Mouse (Mus musculus) ES-E14 (cell line): Measurements from ENCODE around the gene Ahsg.

Experiments
- CHD2 ChIP-seq: IDR thresholded peaks from 2 replicates; pipeline ENCODE4 v1.6.1; 2014; ENCODE audit warnings: mild to moderate bottlenecking, low read depth, low read length, inconsistent platforms
- HCFC1 ChIP-seq: IDR thresholded peaks from 2 replicates; pipeline ENCODE4 v1.6.1; 2012; ENCODE audit warnings: low read length, inconsistent platforms, borderline replicate concordance; ENCODE audit not compliant: insufficient read depth
- ZC3H11A ChIP-seq: IDR thresholded peaks from 2 replicates; pipeline ENCODE4 v1.6.1; 2012; ENCODE audit warnings: low read depth, mild to moderate bottlenecking, inconsistent platforms, low read length, borderline replicate concordance
- ZNF384 ChIP-seq: IDR thresholded peaks from 2 replicates; pipeline ENCODE4 v1.6.1; 2012; ENCODE audit warnings: low read depth, low read length, inconsistent platforms

DNA sequence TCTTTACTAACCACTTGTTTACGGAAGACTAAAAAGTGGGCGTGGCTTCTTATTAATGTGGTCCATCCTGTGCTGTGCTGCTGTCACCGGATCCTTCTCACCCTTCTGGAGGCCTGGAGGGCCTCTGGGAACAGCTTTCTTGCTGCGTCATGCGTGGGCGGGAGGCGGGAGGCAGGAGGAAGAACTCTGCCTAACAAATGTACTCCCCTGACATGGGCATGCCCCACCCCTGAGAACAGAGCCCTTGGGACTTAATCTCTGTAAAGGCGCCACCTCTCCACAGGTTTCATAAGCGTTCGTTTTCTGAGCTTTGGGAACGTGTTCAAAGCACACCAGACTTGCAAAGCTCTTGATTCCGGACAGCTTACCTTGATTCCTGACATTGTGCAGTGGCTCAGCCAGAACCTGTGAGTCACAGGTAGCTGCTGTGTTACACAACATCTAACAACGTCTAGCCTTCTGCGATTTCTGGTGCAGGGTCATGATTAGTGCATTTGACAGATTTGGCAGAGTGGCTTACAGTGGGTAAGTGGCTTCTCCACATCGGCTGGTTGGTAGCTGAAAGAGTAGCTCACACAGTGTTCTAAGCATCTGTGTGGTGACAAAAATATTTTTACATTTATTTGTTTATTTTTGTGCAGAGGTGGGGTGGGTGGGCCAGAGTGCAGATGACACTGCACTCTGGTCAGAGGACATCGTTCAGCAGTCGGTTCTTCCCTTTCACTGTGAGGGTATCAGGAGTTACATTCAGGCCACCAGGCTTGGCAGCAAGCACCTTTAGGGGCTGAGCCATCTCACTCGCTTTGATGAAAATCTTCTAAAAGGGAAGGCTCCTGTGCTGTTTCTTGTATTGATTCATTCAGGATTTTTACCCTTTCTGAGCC, 29.1 kb downstream of the Ahsg start:
- no peak for TF ChIP-seq ZNF384
- no peak for TF ChIP-seq ZC3H11A
- no peak for TF ChIP-seq HCFC1
- no peak for TF ChIP-seq CHD2
